Mouse (Mus musculus): ENCODE data around the gene Ptprn2. TPM values are rescaled to one million over a fixed set of nuclear protein-coding genes. Genes with fewer than 3 reads are reported as not detected.
A peak's percentile ranks its signal among the peaks of the same experiment; 100 is the strongest.

The Ptprn2 gene
- 0.02 TPM in 1 of 2 replicates, not detected in the other for polyA plus RNA-seq (2015; fragmentation: Nextera tagmentation; extraction: Ambion mirVana)

DNA sequence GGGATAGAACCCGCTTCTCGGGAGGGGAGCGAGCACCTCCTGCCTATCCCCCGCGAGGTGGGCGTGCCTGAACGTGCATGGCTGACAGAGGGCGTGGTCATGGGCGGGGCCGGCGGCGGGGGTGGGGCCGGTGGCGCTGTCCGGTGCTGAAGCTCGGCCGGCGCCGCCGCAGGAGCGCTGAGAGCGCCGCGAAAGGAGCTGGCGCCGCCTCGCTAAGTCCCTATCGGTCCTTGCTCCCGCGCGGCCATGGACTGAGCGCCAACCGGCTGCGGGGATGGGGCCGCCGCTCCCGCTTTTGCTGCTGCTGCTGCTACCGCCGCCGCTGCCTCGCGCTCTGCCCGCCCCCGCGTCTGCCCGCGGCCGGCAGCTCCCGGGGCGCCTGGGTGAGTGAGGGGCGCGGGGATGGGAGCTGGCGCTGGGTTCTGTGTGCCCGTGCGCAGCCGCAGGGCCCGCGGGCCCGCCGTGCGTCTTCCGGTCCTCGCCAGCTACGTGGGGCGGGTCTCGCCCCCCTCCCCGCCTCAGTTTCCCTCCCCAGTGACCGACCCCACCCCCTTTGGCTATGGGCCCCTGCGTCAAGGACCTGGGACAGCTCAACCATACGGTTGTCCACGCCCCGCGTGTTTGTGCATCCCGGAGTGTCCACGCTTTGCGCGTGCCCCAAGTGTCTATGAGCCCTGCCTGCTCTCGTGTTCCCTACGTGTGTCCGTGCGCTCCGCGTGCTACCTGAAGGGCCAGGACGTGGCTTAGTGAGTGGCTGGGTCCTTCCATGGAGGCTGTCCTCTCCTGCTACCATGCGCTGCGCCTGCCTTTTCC, at the start of gene Ptprn2:
Ptprn2 (plus strand) TSS at position 130 of the 813 bp plus-strand sequence.
- Histone ChIP-seq H3K4me3 (replicated peaks) (peak within 1 kb of the TSS; percentile 39), H3K36me3 (replicated peaks) (no peaks in the 10 kb centered on the region), H3K9ac (no peak within 1 kb of the TSS), H3K27ac (replicated peaks) (no peak within 1 kb of the TSS), H3K4me1 (replicated peaks) (peaks cover 12% of the 10 kb centered on the region), H3K4me2 (peak within 1 kb of the TSS; percentile 72), H3K27me3 (peaks cover 57% of the 10 kb centered on the region), H3K9me3 (replicated peaks) (no peaks in the 10 kb centered on the region)
- ATAC-seq (ENCODE audit: insufficient read depth), result peak; percentile 73
- WGBS (ENCODE audit: insufficient replicate concordance), result under 1% methylated on average over 85 of the region's 86 CpGs

GRCm38 (mm10) chr12:116436125-116436524, 49.4 kb upstream of the Ptprn2 start:
- Histone ChIP-seq H3K4me2 (no peak overlapping the region), H3K27me3 (no peaks in the 10 kb centered on the region), H3K4me1 (replicated peaks) (peaks cover 8% of the 10 kb centered on the region), H3K9ac (no peak overlapping the region), H3K27ac (replicated peaks) (no peak overlapping the region), H3K36me3 (replicated peaks) (peaks cover 88% of the 10 kb centered on the region), H3K9me3 (replicated peaks) (no peaks in the 10 kb centered on the region), H3K4me3 (replicated peaks) (no peak overlapping the region)
- 67% methylated on average over 3 of the region's 3 CpGs for WGBS (ENCODE audit: insufficient replicate concordance)
- ATAC-seq (ENCODE audit: insufficient read depth), result no peak

DNA sequence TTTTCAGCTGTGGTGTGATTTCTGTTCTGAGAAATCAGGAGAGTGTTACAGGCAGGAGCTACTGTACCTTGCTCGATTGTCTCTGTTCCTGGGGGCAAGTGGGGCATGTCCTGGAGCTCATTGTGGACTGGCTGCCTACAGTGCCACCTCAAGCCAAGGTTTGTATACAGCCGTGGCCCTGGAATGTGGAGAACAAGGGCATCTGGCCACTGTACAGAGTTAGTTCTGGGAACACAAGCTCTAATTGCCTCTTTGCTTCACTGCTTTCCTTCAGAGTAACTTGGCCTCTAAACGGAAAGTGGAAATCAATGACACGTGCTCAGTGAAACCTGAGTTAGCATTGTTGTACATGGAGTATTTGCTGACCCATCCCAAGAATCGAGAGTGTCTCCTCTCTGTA, 46.9 kb upstream of the Ptprn2 start:
- Histone ChIP-seq H3K27me3 (no peaks in the 10 kb centered on the region), H3K9ac (no peak overlapping the region), H3K4me1 (replicated peaks) (peaks cover 12% of the 10 kb centered on the region), H3K4me3 (replicated peaks) (no peak overlapping the region), H3K36me3 (replicated peaks) (peaks cover 90% of the 10 kb centered on the region), H3K9me3 (replicated peaks) (no peaks in the 10 kb centered on the region), H3K4me2 (no peak overlapping the region), H3K27ac (replicated peaks) (no peak overlapping the region)
- no peak for ATAC-seq (ENCODE audit: insufficient read depth)
- 85% methylated on average over 5 of the region's 5 CpGs for WGBS (ENCODE audit: insufficient replicate concordance)

DNA sequence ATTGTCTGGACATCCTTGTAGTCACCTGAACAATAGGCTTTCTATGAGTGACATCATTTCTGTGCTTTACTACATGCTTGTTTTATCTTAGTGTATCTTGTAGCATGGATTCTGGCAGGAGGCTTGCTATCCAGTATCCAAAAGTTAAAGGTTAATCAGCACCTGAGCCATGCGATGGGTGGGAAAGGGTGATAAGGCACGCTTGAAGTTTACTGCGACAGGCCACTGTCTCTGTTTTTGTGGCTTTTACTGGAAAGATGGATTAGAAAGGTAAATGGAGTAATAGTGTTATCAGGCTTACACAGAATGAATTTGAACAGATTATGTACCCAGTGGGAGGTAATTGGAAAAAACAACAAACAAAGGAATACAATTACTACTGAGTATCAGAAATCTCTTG, 43.3 kb upstream of the Ptprn2 start:
- ATAC-seq (ENCODE audit: insufficient read depth), result no peak
- Histone ChIP-seq H3K9ac (no peak overlapping the region), H3K27ac (replicated peaks) (no peak overlapping the region), H3K4me2 (no peak overlapping the region), H3K4me3 (replicated peaks) (no peak overlapping the region), H3K27me3 (no peaks in the 10 kb centered on the region), H3K9me3 (replicated peaks) (no peaks in the 10 kb centered on the region), H3K36me3 (replicated peaks) (peaks cover 96% of the 10 kb centered on the region), H3K4me1 (replicated peaks) (peaks cover 5% of the 10 kb centered on the region)
- 23% methylated on average over 3 of the region's 3 CpGs for WGBS (ENCODE audit: insufficient replicate concordance)

DNA sequence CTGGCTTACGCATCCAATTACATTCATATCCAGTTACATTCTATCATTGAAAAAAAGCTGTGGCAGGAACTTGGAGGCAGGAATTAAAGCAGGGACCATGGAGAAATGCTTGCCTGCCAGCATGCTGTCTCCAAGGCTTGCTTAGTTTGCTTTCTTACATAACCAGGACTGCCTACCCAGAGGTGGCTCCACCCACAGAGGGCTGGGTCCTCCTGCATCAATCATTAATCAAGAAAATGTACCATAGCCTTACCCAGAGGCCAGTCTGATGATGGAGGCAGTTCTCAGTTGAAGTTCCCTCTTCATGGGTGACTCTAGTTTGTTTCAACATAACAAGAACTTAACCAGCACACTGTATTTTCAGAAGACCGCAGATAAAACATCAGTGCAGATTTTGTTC, 36.0 kb upstream of the Ptprn2 start:
- no peak overlapping the region for H3K4me3 ChIP-seq (replicated peaks)
- peak; percentile 36; the same call in 1 of the 2 replicates for ATAC-seq (ENCODE audit: insufficient read depth)
- peaks cover 86% of the 10 kb centered on the region for H3K36me3 ChIP-seq (replicated peaks)
- no peaks in the 10 kb centered on the region for H3K4me1 ChIP-seq (replicated peaks)
- H3K4me2 ChIP-seq, result no peak overlapping the region
- H3K9me3 ChIP-seq (replicated peaks), result no peaks in the 10 kb centered on the region
- H3K27ac ChIP-seq (replicated peaks), result no peak overlapping the region
- 92% methylated on average over 2 of the region's 2 CpGs for WGBS (ENCODE audit: insufficient replicate concordance)
- no peak overlapping the region for H3K9ac ChIP-seq
- no peaks in the 10 kb centered on the region for H3K27me3 ChIP-seq

GRCm38 (mm10) chr12:116460379-116461065, 25.0 kb upstream of the Ptprn2 start:
- Histone ChIP-seq H3K4me2 (no peak overlapping the region), H3K4me3 (replicated peaks) (no peak overlapping the region), H3K27me3 (no peaks in the 10 kb centered on the region), H3K4me1 (replicated peaks) (no peaks in the 10 kb centered on the region), H3K27ac (replicated peaks) (no peak overlapping the region), H3K36me3 (replicated peaks) (peaks cover 79% of the 10 kb centered on the region), H3K9ac (no peak overlapping the region), H3K9me3 (replicated peaks) (no peaks in the 10 kb centered on the region)
- WGBS (ENCODE audit: insufficient replicate concordance), result 90% methylated on average over 6 of the region's 6 CpGs
- no peak for ATAC-seq (ENCODE audit: insufficient read depth)

DNA sequence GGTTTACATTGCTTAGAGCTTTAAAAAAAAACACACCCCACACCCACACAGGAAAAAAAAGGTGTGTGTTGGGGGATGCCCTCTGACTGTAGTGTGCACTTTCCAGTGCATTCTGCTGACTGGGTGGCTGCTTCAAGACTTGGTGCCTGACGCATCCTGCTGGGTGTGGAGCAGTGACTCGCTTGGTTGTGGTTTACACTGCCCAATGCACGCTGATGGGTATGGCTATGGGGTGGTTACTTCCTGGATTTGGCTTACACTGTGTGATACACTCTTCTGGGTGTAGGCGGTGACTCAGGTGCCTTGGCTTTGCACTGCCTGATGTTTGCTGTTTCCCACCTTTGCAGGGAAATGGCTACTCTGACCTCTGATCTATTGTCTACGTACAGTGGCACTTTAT, 18.5 kb upstream of the Ptprn2 start:
- WGBS (ENCODE audit: insufficient replicate concordance), result 61% methylated on average over 5 of the region's 5 CpGs
- no peak for ATAC-seq (ENCODE audit: insufficient read depth)
- no peak overlapping the region for H3K27ac ChIP-seq (replicated peaks)
- peaks cover 37% of the 10 kb centered on the region for H3K36me3 ChIP-seq (replicated peaks)
- no peaks in the 10 kb centered on the region for H3K4me1 ChIP-seq (replicated peaks)
- no peaks in the 10 kb centered on the region for H3K9me3 ChIP-seq (replicated peaks)
- no peak overlapping the region for H3K9ac ChIP-seq
- no peaks in the 10 kb centered on the region for H3K27me3 ChIP-seq
- no peak overlapping the region for H3K4me2 ChIP-seq
- no peak overlapping the region for H3K4me3 ChIP-seq (replicated peaks)

DNA sequence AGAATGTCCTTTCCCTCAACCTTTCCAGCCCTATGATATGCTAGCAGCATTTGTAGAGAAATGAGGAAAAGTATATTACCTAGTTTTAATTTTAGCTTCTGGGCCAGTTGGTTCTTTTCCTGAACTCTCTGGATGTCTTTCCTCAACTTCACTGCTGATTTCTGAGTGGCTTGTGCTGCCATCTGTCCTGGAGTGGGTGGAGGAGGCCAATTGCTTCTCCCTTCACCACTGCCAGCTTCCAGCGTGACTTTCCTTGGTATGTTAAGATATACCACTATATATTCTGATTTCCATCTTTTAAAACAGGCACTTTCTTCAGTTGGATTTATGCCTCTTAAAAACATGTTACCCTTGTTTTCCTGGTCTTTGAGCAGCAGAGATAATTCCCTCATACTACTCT, 17.2 kb upstream of the Ptprn2 start:
- no peak overlapping the region for H3K4me2 ChIP-seq
- WGBS (ENCODE audit: insufficient replicate concordance), result 75% methylated on average over 1 of the region's 1 CpGs
- ATAC-seq (ENCODE audit: insufficient read depth), result no peak
- no peaks in the 10 kb centered on the region for H3K27me3 ChIP-seq
- no peak overlapping the region for H3K9ac ChIP-seq
- H3K4me3 ChIP-seq (replicated peaks), result no peak overlapping the region
- H3K9me3 ChIP-seq (replicated peaks), result no peaks in the 10 kb centered on the region
- no peak overlapping the region for H3K27ac ChIP-seq (replicated peaks)
- H3K36me3 ChIP-seq (replicated peaks), result peaks cover 29% of the 10 kb centered on the region
- H3K4me1 ChIP-seq (replicated peaks), result no peaks in the 10 kb centered on the region

GRCm38 (mm10) chr12:116469096-116469495, 16.4 kb upstream of the Ptprn2 start:
- H3K4me1 ChIP-seq (replicated peaks), result no peaks in the 10 kb centered on the region
- no peak for ATAC-seq (ENCODE audit: insufficient read depth)
- H3K4me2 ChIP-seq, result no peak overlapping the region
- no peaks in the 10 kb centered on the region for H3K9me3 ChIP-seq (replicated peaks)
- H3K27me3 ChIP-seq, result no peaks in the 10 kb centered on the region
- H3K27ac ChIP-seq (replicated peaks), result no peak overlapping the region
- no peak overlapping the region for H3K4me3 ChIP-seq (replicated peaks)
- 72% methylated on average over 3 of the region's 3 CpGs for WGBS (ENCODE audit: insufficient replicate concordance)
- H3K36me3 ChIP-seq (replicated peaks), result peaks cover 24% of the 10 kb centered on the region
- no peak overlapping the region for H3K9ac ChIP-seq

- Histone ChIP-seq H3K9ac (no peak overlapping the region), H3K4me2 (no peak overlapping the region), H3K4me1 (replicated peaks) (no peaks in the 10 kb centered on the region), H3K4me3 (replicated peaks) (no peak overlapping the region), H3K9me3 (replicated peaks) (no peaks in the 10 kb centered on the region), H3K27ac (replicated peaks) (no peak overlapping the region), H3K27me3 (no peaks in the 10 kb centered on the region), H3K36me3 (replicated peaks) (no peaks in the 10 kb centered on the region)
- WGBS (ENCODE audit: insufficient replicate concordance), result 50% methylated on average over 2 of the region's 2 CpGs
- ATAC-seq (ENCODE audit: insufficient read depth), result no peak
These were observed 12.3 kb upstream of the Ptprn2 start for GRCm38 (mm10) chr12:116473264-116473663.

- H3K9me3 ChIP-seq (replicated peaks), result no peaks in the 10 kb centered on the region
- no peak overlapping the region for H3K27ac ChIP-seq (replicated peaks)
- H3K9ac ChIP-seq, result no peak overlapping the region
- ATAC-seq (ENCODE audit: insufficient read depth), result no peak
- no peak overlapping the region for H3K4me2 ChIP-seq
- no peak overlapping the region for H3K4me3 ChIP-seq (replicated peaks)
- no peaks in the 10 kb centered on the region for H3K27me3 ChIP-seq
- H3K36me3 ChIP-seq (replicated peaks), result no peaks in the 10 kb centered on the region
- no peaks in the 10 kb centered on the region for H3K4me1 ChIP-seq (replicated peaks)
These were observed 11.8 kb upstream of the Ptprn2 start for GRCm38 (mm10) chr12:116473761-116474160.
